Mouse (Mus musculus): ENCODE measurements around the gene Iqca.
A peak's percentile ranks its signal among the peaks of the same experiment; 100 is the strongest.

Gene Iqca

GRCm38 (mm10) chr1:90131982-90132381, 21.2 kb downstream of the Iqca start:
- no peak for DNase-seq

DNA sequence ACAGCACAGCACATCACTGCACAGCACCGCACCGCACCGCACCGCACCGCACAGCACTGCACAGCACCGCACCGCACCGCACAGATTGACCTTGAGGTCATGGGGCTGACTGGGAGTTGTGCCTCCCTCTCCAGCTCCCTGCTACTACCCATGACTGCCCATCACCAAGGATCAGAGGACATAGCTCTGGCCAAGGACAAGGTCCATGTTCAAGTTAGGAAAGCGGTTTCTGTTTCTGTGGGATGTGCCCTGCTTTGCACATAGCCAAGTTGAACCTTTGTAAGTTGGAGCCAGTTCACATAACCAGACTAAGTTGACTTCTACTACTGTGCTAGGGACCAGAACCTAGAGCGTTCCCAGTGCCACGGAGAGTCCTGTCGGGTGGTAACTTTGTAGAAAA, 28.6 kb downstream of the Iqca start:
- DNase-seq: no peak

GRCm38 (mm10) chr1:90120706-90121105, 32.5 kb downstream of the Iqca start:
- DNase-seq: no peak

GRCm38 (mm10) chr1:90119214-90119613, 34.0 kb downstream of the Iqca start:
- no peak for DNase-seq

DNA sequence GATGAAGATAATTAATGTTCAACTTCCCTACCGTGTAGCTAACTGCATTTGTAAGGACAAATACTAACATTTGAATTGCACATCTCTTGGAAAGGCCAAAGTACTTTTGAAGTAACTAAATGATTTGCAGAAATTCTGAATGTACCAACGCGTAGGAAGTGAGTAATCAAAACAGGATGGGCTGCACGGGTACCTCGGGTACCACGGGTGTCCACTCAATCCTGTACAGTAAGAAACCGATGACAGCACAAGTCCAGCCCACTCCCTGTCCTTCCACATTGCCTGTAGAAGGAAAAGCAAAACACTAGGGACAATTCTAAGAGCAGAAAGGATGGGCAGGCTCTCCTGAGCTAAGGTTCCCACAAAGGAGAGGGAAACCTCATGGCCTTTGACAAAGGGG, 36.0 kb downstream of the Iqca start:
- DNase-seq: no peak

DNA sequence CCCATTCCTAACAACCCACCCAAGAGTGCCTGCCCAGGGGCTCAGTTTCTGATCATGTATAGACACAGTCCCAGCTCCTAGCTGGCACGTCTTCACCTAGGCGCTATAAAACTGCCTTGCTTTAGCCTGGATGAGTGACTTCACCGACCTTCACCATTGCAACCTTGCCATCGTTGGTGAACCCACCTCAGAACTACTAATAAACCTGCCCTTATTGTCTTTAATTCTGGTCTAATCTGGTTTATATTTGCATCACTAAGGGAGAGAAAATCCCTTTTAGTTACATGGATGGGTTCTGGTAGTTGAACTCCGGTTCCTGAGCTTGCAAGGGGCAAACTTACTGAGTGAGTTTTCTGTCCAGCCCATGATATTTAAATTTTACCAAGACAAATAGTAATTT, 38.6 kb downstream of the Iqca start:
- DNase-seq: no peak

- DNase-seq: no peak
Observed at GRCm38 (mm10) chr1:90113655-90114244, 39.5 kb downstream of the Iqca start.

DNA sequence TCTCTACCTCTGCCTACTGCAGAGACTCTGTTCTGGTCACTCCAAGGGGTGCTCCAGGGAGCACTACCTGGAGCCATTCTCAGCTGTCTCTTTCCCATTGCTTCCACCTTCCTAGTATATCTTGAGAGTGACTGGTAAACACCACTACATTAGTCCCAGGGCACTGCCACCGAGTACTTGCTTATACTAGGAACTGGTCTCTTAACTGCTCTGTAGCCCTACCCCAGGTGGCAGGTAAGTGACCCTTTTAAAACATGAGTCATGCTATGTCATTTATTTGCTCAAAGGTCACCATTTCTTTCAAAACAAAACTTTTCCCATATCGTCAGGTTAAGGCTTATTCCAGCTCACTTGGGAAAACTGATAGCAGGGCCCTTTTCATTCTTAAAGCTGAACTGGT, 40.5 kb downstream of the Iqca start:
- DNase-seq: no peak

- no peak for DNase-seq
Observed at GRCm38 (mm10) chr1:90111198-90111839, 41.9 kb downstream of the Iqca start.

GRCm38 (mm10) chr1:90103896-90104487, 49.2 kb downstream of the Iqca start:
- no peak for DNase-seq

GRCm38 (mm10) chr1:90100360-90101232, 52.6 kb downstream of the Iqca start:
- DNase-seq: no peak

- DNase-seq: no peak
Observed at GRCm38 (mm10) chr1:90092816-90093493, 60.2 kb downstream of the Iqca start.

GRCm38 (mm10) chr1:90088192-90088990, 64.8 kb downstream of the Iqca start:
- DNase-seq: no peak

DNA sequence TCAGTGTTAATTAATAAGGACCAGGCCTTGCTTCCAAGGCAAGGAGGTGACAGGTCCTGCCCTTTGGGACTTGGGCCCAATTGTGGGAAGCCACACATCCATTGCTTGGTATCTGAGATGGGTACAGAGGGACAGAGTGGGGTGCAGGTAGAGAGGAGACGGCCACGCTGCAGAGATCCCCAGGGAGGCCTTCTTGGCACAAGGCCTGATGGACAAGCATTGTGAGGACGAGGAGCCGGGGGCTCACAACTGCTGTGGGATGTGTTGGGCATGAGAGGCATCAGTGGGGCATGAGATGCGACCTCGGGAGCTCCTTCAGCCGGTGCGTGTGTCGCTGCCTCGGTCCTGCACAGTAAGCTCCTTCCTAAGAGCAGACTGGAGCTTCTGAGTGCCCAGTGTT, 66.7 kb downstream of the Iqca start:
- no peak for DNase-seq

- DNase-seq: no peak
Observed at GRCm38 (mm10) chr1:90085526-90086157, 67.6 kb downstream of the Iqca start.

- DNase-seq: no peak
Observed at GRCm38 (mm10) chr1:90076291-90076690, 76.9 kb downstream of the Iqca start.

GRCm38 (mm10) chr1:90074779-90075178, 78.4 kb downstream of the Iqca start:
- DNase-seq: no peak

DNA sequence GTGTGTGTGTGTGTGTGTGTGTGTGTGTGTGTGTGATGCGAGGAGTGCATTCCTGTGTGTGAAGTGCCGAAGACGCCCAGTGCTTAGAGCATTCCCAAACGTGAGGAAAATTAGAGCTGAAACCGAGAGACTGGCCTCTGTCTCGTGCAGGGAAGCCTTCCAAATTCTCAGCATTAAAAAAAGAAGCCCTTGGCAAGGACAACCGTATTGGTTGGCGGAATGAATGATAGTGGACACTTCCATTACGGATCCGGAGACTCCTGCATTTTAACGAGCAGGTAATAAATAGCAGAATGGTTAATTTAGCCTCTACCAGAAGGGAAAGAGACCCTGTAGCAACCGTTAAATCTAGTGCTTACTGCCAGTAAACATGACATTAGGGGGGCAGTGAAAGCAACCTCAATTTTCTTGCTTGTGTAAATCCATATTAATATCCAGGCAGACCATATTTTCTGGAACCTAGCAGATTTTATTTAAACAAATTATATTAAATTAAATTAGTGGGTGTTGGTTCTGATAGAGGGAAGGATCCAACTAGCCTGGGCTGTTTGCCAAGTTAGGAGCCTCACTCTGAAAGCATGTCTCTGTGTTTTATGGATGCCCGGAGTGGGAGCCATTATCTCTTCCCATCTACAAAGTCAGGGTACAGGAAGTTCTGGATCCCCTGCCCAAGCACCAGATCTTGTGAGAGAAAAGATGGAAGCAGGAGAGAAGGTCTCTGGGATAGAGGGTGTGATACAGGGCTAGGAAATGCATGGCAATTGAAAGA, 81.2 kb downstream of the Iqca start:
- DNase-seq: no peak

DNA sequence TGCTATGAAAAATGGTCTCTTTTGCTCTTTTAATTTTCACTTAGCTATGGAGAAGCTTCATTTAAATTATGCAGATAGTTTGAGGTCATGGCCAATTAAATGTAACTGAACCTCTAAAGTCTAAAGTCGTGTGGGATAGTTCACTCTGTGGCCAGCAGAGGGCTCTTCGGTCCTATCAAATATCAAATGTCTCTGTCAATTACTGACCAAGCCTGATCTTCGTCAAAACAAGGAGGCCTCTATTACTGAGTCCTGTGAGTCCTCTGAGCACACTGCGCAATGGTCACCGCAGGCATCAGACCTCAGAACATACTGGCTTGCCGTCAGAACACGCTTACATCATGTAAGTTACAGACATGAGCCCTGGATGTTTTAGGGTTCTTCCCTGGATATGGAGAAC, 92.6 kb downstream of the Iqca start:
- DNase-seq: peak; percentile 11

- no peak for DNase-seq
Observed at GRCm38 (mm10) chr1:90060054-90060453, 93.1 kb downstream of the Iqca start.

GRCm38 (mm10) chr1:90054991-90055390, 98.2 kb downstream of the Iqca start:
- DNase-seq: no peak
